Mouse (Mus musculus) mesoderm, embryonic 11.5 days (tissue): ENCODE results near the gene Malsu1.
A peak's percentile ranks its signal among the peaks of the same experiment; 100 is the strongest.

ENCODE experiments used
- DNase-seq: peaks from one replicate; pipeline ENCODE4 v3.0.0-alpha.2; 2012; ENCODE audit warnings: low read depth, low spot score

The Malsu1 gene

GRCm38 (mm10) chr6:49073304-49074116, at the start of gene Malsu1:
Malsu1 (plus strand) TSS chr6:49073795.
- peak; percentile 95 for DNase-seq

DNA sequence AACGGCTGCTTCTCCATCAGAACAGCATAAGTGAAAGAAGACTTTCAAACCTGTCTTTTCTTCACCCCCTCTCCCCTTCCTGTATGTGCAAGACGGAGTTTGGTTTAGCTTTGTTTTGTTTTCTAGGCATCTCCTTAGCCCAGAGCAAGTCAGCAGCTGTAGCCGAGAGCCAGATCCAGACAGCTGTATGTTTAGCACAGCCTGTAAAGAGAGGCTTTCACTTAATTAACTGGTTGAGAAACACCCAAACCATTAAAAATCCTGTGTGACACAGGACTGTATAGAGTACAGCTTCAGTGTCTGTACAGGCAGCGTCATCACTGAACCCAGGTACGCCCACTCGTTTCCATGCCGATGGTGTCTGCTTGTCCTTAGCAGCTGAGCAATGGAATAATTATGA, 48.3 kb upstream of the Malsu1 start:
- DNase-seq, result no peak

- no peak for DNase-seq
Measured at GRCm38 (mm10) chr6:49026496-49026895, 47.1 kb upstream of the Malsu1 start.

DNA sequence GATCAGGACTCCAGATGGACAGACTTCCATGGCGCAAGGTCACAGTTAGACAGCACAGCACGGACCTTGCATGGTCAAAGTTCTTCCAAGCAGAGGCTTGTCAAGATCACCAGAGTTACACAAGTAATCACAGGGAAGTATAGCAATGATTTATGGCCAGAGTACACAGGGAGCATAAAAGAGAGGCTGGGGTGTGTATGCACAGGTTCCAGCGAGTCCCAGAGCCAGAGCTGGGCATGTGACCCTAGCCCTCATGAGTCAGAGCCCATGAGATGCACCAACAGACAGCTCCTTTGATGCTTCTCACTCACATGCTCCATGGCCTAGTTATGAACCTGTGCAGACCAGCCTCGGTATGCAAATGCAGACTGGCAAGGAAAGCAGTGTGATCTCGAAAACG, 45.6 kb upstream of the Malsu1 start:
- no peak for DNase-seq

- no peak for DNase-seq
Measured at GRCm38 (mm10) chr6:49028708-49029107, 44.9 kb upstream of the Malsu1 start.

DNA sequence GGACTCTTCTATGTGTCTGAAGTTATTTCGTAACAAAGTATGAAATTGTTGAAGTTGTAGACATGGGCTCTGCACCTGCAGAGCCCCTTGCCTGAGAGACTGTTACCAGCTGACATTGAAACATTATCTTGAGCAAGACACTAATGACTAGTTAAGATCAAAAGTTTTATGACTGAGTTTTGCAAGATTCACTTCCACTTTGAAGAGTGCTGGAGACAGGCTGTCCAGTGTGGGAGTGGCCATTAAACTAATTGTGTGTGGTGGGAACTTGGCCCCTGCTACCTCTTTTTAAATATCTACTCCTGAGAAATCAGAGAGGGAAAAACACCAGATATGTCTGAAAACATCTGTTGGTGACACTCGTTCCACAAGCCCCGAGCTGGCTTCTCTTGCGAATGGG, 42.4 kb upstream of the Malsu1 start:
- no peak for DNase-seq

DNA sequence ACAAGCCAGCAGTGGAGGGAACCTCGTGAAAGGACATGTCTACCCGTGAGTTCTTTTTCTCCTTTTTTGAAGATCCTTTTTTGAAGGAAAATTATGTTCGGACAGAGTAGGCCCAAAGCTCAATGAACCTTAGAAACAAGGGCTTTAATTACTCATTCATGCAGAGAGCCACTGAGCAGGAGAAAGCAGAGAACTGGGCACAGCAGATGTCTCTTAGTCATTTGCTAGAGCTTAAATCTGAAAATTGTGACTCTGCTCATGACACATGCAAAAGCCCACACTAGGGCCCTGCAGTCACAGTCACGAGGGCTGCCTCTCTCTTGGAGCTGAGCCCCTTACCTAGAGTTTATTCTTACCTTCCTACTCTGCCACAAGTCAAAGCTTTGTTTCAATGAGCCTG, 40.8 kb upstream of the Malsu1 start:
- no peak for DNase-seq

DNA sequence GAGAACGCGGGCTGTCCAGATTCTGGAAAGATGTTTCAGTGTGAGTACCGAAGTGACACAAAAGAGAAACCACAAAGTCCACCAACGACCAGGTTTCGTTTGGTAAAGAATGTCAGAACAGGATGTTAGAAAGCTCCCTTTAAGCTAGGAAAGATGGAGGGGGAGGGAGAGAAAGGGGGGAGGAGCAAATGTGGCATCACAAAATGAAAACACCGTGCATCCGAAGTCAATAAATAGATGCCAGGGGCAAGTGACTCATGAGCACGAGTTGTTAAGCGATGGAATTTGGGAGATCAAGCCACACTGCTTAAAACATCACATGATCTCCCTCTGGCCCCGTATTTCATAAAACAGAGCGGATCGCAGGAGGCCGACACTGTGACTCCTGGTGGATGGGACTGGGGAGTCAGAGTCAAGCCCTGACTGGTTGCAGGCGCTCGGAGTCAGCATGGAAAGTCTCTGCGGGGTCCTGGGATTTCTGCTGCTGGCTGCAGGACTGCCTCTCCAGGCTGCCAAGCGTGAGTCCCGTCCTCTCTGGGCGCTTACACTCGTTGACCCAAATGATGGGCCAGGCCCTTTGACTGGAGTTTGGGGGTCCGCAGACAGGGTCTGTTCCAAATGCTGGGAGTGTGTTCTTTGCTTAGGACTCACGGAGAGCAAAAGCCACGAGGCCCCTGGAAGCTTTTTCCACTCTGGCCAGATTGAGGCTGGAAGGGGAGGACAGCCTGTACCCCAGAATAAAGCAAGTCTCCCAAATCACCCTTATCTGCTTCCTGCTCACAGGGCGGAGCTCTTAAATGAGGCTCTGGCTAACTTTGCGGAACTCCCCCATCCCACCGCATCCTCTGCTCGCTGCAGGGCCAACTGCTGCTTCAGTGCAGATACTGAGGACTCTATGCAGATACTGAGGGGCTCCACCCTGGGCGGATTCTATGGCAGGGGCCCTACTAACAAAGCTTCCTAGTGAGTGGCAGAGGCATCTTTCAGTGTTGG, 37.0 kb upstream of the Malsu1 start, which contains the start of gene Gpnmb:
Gpnmb (plus strand) TSS at position 272 of the 993 bp plus-strand sequence.
- no peak for DNase-seq

DNA sequence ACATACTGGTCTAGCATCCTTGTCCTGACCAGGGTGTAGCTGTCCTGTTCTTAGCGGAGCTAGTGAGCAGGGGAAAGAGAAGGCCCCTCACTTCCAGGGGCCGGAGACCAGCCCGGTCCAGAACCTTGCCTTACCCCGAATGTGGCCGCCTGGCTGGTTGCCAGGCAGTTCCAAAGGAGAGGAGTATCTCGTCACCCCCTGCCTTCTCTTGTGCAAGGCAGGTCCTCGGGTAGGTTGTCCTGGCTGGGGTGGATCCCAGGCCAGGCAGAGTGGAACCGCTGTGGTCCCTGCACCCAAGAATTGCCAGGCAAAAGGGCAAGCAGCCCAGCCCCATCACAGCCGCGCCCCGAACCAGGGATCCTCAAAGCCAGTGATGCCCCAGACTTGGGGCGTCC, 36.3 kb upstream of the Malsu1 start:
- DNase-seq, result no peak

- peak; percentile 67 for DNase-seq
Measured at GRCm38 (mm10) chr6:49039470-49040180, 34.0 kb upstream of the Malsu1 start.

GRCm38 (mm10) chr6:49046502-49046901, 27.1 kb upstream of the Malsu1 start:
- DNase-seq, result no peak

DNA sequence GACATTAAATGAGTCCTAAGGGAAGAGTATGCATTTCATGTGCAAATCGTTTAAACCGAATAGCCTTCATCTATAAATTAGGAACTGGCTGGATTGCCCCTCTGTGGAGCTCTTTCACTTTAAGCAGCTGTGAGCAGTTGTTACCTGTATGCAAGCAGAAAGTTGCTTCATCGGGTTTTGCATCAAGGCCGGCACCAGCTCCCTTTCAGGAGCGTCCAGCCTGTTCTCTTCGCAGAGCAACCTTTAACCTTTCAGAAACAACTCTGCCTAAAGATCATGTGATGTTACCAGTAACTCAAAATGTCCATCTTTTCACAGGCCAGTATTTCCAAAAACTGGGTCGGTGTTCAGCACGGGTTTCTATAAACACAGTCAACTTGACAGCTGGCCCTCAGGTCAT, 26.6 kb upstream of the Malsu1 start:
- no peak for DNase-seq

DNA sequence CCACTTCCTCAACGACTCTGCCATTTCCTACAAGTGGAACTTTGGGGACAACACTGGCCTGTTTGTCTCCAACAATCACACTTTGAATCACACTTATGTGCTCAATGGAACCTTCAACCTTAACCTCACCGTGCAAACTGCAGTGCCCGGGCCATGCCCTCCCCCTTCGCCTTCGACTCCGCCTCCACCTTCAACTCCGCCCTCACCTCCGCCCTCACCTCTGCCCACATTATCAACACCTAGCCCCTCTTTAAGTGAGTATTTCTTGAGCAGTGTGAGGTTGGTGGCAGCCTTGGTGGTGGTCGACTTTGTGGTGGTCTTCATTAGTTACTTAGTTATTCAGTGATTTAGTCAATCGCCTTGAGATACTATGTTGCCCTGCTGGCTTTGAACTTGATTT, 25.7 kb upstream of the Malsu1 start:
- DNase-seq, result no peak

- no peak for DNase-seq
Measured at GRCm38 (mm10) chr6:49048395-49048794, 25.2 kb upstream of the Malsu1 start.

- DNase-seq, result no peak
Measured at GRCm38 (mm10) chr6:49050677-49051410, 22.8 kb upstream of the Malsu1 start.

GRCm38 (mm10) chr6:49052191-49052590, 21.4 kb upstream of the Malsu1 start:
- DNase-seq, result no peak

DNA sequence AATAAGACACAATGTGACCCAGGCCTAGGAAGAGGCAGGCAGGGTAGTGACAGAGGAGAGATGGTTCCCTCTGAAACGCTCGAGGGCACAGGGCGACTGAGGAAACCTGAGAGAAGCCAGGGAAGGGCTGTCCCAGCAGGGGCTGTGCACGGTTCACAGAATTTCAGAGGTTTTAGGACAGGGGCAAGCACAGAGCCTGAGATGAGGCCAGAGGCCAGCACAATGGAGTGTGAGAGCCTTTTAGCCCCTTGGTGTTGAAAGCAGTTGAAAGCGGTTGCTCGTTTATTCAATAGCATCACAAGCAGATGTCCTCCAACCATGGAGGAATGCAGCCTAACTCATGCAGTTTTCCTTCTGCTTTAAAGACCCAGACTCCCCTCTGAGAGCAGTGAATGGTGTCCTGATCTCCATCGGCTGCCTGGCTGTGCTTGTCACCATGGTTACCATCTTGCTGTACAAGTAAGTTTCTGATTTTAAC, 18.3 kb upstream of the Malsu1 start:
- DNase-seq, result peak; percentile 67

DNA sequence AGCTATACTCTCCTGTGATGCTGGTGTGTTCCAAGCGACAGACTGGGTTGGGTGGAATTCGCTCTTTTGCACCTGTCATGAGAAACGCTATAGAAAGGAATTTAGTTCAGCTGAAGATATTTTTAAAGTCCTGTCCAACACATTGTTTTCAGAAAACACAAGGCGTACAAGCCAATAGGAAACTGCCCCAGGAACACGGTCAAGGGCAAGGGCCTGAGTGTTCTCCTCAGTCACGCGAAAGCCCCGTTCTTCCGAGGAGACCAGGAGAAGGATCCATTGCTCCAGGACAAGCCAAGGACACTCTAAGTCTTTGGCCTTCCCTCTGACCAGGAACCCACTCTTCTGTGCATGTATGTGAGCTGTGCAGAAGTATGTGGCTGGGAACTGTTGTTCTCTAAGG, 17.6 kb upstream of the Malsu1 start:
- DNase-seq, result no peak

GRCm38 (mm10) chr6:49057053-49058021, 16.3 kb upstream of the Malsu1 start:
- DNase-seq, result peak; percentile 75

- DNase-seq, result no peak
Measured at GRCm38 (mm10) chr6:49068361-49068760, 5.2 kb upstream of the Malsu1 start.
